Mouse (Mus musculus): Measurements from ENCODE around the gene Nipbl. TPM values are rescaled to one million over a fixed set of nuclear protein-coding genes. Genes with fewer than 3 reads are reported as not detected.

The Nipbl gene
- polyA plus RNA-seq, 1 experiment from 2014 or later, result 27.4 TPM

DNA sequence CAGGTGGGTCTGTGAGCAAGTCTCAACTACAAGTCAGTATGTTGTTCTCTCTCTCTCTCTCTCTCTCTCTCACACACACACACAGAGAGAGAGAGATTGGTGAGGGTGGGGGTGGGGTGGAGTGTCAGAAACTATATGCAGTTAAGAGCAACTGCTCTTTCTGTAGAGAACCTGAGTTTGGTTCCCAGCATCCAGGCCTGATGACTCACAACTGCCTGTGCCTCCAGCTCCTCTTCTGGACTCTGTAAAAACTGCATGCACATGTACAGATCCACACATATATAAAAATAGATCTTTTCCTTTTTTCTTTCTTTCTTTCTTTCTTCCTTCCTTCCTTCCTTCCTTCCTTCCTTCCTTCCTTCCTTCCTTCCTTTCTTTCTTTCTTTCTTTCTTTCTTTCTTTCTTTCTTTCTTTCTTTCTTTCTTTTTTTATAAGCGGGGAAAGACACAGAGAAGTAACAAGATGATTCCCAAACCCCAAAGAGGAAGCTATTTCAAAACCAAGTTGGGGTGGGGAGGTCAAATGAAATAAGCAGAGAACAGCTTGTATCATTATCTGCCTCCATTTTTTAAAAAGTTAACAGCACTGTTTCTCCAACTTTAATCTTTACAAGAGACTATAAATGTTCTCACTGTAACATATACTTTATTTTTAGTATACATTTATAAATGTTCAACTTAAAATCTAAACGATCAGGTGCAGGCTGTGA lies 10.9 kb downstream of the Nipbl start:
- no peak overlapping the region for H3K4me3 ChIP-seq (ENCODE audit: low read length)
- no peak overlapping the region for H3K27ac ChIP-seq (ENCODE audit: low read depth, low read length)
- WGBS, result 88% methylated on average over 2 of the region's 2 CpGs
- H3K27me3 ChIP-seq (ENCODE audit: control insufficient read depth, insufficient read depth, low read length), result no peaks in the 10 kb centered on the region
- no peak for ATAC-seq (ENCODE audit: low FRiP score, low TSS enrichment)
- H3K36me3 ChIP-seq (ENCODE audit: control insufficient read depth, insufficient read depth, low read length), result no peaks in the 10 kb centered on the region
- no peak overlapping the region for H3K9ac ChIP-seq (ENCODE audit: low read depth, low read length)
- H3K9me3 ChIP-seq (ENCODE audit: control insufficient read depth, low read length), result no peaks in the 10 kb centered on the region
- H3K4me1 ChIP-seq (ENCODE audit: control insufficient read depth, insufficient read depth, low read length), result no peaks in the 10 kb centered on the region
- no peak overlapping the region for H3K4me2 ChIP-seq (replicated peaks; ENCODE audit: low read depth, low read length)

- Histone ChIP-seq H3K4me1 (ENCODE audit: control insufficient read depth, insufficient read depth, low read length) (no peaks in the 10 kb centered on the region), H3K36me3 (ENCODE audit: control insufficient read depth, insufficient read depth, low read length) (no peaks in the 10 kb centered on the region), H3K4me3 (ENCODE audit: low read length) (no peak overlapping the region), H3K9ac (ENCODE audit: low read depth, low read length) (no peak overlapping the region), H3K27me3 (ENCODE audit: control insufficient read depth, insufficient read depth, low read length) (no peaks in the 10 kb centered on the region), H3K27ac (ENCODE audit: low read depth, low read length) (no peak overlapping the region), H3K9me3 (ENCODE audit: control insufficient read depth, low read length) (no peaks in the 10 kb centered on the region), H3K4me2 (replicated peaks; ENCODE audit: low read depth, low read length) (no peak overlapping the region)
- ATAC-seq (ENCODE audit: low FRiP score, low TSS enrichment), result no peak
- WGBS, result 96% methylated on average over 2 of the region's 2 CpGs
Measured at GRCm38 (mm10) chr15:8432534-8432933, 11.7 kb downstream of the Nipbl start.

DNA sequence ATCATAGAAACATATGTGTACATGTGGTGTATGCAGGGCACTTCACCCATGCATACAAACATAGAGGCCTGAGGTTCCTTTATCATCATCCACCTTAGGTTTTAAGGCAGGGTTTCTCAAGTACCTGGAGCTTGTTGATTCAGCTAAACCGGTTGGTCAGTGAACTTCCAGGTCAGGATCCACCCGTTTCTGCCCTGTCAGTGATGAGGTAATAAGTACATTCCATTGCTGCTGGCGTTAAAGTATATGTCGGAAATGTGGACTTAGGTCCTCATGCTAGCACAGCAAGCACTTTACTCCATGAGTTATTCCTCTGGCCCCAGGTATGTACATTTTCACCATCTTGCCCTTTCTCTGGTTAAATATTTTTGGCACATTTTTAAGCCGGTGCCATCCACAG lies 14.8 kb downstream of the Nipbl start:
- H3K4me2 ChIP-seq (replicated peaks; ENCODE audit: low read depth, low read length), result no peak overlapping the region
- ATAC-seq (ENCODE audit: low FRiP score, low TSS enrichment), result no peak
- H3K9ac ChIP-seq (ENCODE audit: low read depth, low read length), result no peak overlapping the region
- H3K9me3 ChIP-seq (ENCODE audit: control insufficient read depth, low read length), result no peaks in the 10 kb centered on the region
- no peaks in the 10 kb centered on the region for H3K27me3 ChIP-seq (ENCODE audit: control insufficient read depth, insufficient read depth, low read length)
- WGBS, result 82% methylated on average over 5 of the region's 5 CpGs
- no peak overlapping the region for H3K27ac ChIP-seq (ENCODE audit: low read depth, low read length)
- H3K36me3 ChIP-seq (ENCODE audit: control insufficient read depth, insufficient read depth, low read length), result no peaks in the 10 kb centered on the region
- no peak overlapping the region for H3K4me3 ChIP-seq (ENCODE audit: low read length)
- H3K4me1 ChIP-seq (ENCODE audit: control insufficient read depth, insufficient read depth, low read length), result no peaks in the 10 kb centered on the region

DNA sequence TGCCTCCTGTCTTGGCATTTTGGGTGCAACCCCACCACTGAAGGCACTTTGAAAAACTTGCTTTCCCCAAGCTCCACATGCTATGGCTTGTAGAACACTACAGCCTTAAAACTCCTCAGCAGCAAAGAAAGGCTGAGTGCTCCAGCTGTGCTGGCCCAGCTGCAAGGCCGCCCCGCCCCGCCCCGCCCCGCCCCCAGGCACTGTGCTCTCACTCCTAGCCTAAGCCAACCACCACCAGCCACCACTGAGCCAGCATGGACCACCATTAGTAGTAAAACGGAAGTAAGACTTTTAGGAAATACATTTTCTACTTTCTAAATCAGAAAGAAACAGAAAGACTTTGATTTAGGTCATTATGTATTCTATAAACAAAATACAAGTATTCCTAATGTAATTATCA lies 23.4 kb downstream of the Nipbl start:
- Histone ChIP-seq H3K27me3 (ENCODE audit: control insufficient read depth, insufficient read depth, low read length) (no peaks in the 10 kb centered on the region), H3K36me3 (ENCODE audit: control insufficient read depth, insufficient read depth, low read length) (no peaks in the 10 kb centered on the region), H3K4me2 (replicated peaks; ENCODE audit: low read depth, low read length) (no peak overlapping the region), H3K9ac (ENCODE audit: low read depth, low read length) (no peak overlapping the region), H3K4me3 (ENCODE audit: low read length) (no peak overlapping the region), H3K9me3 (ENCODE audit: control insufficient read depth, low read length) (no peaks in the 10 kb centered on the region), H3K4me1 (ENCODE audit: control insufficient read depth, insufficient read depth, low read length) (no peaks in the 10 kb centered on the region), H3K27ac (ENCODE audit: low read depth, low read length) (no peak overlapping the region)
- no peak for ATAC-seq (ENCODE audit: low FRiP score, low TSS enrichment)
- WGBS, result 37% methylated on average over 6 of the region's 6 CpGs

- no peaks in the 10 kb centered on the region for H3K9me3 ChIP-seq (ENCODE audit: control insufficient read depth, low read length)
- H3K27ac ChIP-seq (ENCODE audit: low read depth, low read length), result no peak overlapping the region
- H3K36me3 ChIP-seq (ENCODE audit: control insufficient read depth, insufficient read depth, low read length), result no peaks in the 10 kb centered on the region
- no peaks in the 10 kb centered on the region for H3K4me1 ChIP-seq (ENCODE audit: control insufficient read depth, insufficient read depth, low read length)
- no peak overlapping the region for H3K4me2 ChIP-seq (replicated peaks; ENCODE audit: low read depth, low read length)
- WGBS, result 78% methylated on average over 4 of the region's 4 CpGs
- no peak overlapping the region for H3K9ac ChIP-seq (ENCODE audit: low read depth, low read length)
- H3K27me3 ChIP-seq (ENCODE audit: control insufficient read depth, insufficient read depth, low read length), result no peaks in the 10 kb centered on the region
- ATAC-seq (ENCODE audit: low FRiP score, low TSS enrichment), result no peak
- H3K4me3 ChIP-seq (ENCODE audit: low read length), result no peak overlapping the region
Measured at GRCm38 (mm10) chr15:8416500-8417138, 27.6 kb downstream of the Nipbl start.

DNA sequence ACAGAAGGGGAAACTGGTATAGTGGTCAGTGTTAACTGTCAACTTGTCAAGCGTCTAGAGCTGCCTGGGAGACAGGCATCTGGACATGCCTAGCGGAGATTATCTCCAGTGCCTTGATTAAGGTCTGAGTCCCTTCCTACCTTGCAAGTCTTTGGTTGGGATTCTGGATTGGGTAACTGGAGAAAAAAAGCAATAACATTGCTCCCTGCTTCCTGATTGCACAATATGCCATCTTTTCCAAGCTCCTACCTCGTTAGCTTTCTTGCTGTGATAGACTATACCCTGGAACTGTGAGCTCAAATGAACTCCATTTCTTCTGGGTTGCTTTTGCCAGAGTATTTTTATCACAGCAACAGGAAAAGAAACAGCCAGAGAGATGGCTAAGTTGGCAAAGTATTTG lies 30.9 kb downstream of the Nipbl start:
- no peaks in the 10 kb centered on the region for H3K27me3 ChIP-seq (ENCODE audit: control insufficient read depth, insufficient read depth, low read length)
- no peak overlapping the region for H3K27ac ChIP-seq (ENCODE audit: low read depth, low read length)
- no peak overlapping the region for H3K4me3 ChIP-seq (ENCODE audit: low read length)
- H3K9me3 ChIP-seq (ENCODE audit: control insufficient read depth, low read length), result no peaks in the 10 kb centered on the region
- no peaks in the 10 kb centered on the region for H3K36me3 ChIP-seq (ENCODE audit: control insufficient read depth, insufficient read depth, low read length)
- no peak for ATAC-seq (ENCODE audit: low FRiP score, low TSS enrichment)
- H3K4me2 ChIP-seq (replicated peaks; ENCODE audit: low read depth, low read length), result no peak overlapping the region
- no peaks in the 10 kb centered on the region for H3K4me1 ChIP-seq (ENCODE audit: control insufficient read depth, insufficient read depth, low read length)
- WGBS, result 87% methylated on average over 3 of the region's 3 CpGs
- no peak overlapping the region for H3K9ac ChIP-seq (ENCODE audit: low read depth, low read length)

- Histone ChIP-seq H3K27me3 (ENCODE audit: control insufficient read depth, insufficient read depth, low read length) (no peaks in the 10 kb centered on the region), H3K4me2 (replicated peaks; ENCODE audit: low read depth, low read length) (no peak overlapping the region)
Measured at GRCm38 (mm10) chr15:8411873-8412272, 32.4 kb downstream of the Nipbl start.

GRCm38 (mm10) chr15:8411168-8411837 lies 33.0 kb downstream of the Nipbl start:
- Histone ChIP-seq H3K27ac (ENCODE audit: low read depth, low read length) (no peak overlapping the region), H3K9me3 (ENCODE audit: control insufficient read depth, low read length) (no peaks in the 10 kb centered on the region), H3K4me2 (replicated peaks; ENCODE audit: low read depth, low read length) (no peak overlapping the region), H3K36me3 (ENCODE audit: control insufficient read depth, insufficient read depth, low read length) (no peaks in the 10 kb centered on the region), H3K27me3 (ENCODE audit: control insufficient read depth, insufficient read depth, low read length) (no peaks in the 10 kb centered on the region), H3K4me1 (ENCODE audit: control insufficient read depth, insufficient read depth, low read length) (no peaks in the 10 kb centered on the region), H3K4me3 (ENCODE audit: low read length) (no peak overlapping the region), H3K9ac (ENCODE audit: low read depth, low read length) (no peak overlapping the region)
- 90% methylated on average over 1 of the region's 1 CpGs for WGBS
- ATAC-seq (ENCODE audit: low FRiP score, low TSS enrichment), result no peak

More at GRCm38 (mm10) chr15:8411873-8412272, 32.4 kb downstream of the Nipbl start:
- Histone ChIP-seq H3K4me3 (ENCODE audit: low read length) (no peak overlapping the region), H3K4me1 (ENCODE audit: control insufficient read depth, insufficient read depth, low read length) (no peaks in the 10 kb centered on the region), H3K36me3 (ENCODE audit: control insufficient read depth, insufficient read depth, low read length) (no peaks in the 10 kb centered on the region), H3K9ac (ENCODE audit: low read depth, low read length) (no peak overlapping the region), H3K27ac (ENCODE audit: low read depth, low read length) (no peak overlapping the region), H3K9me3 (ENCODE audit: control insufficient read depth, low read length) (no peaks in the 10 kb centered on the region)
- ATAC-seq (ENCODE audit: low FRiP score, low TSS enrichment), result no peak
- 91% methylated on average over 1 of the region's 1 CpGs for WGBS

GRCm38 (mm10) chr15:8407082-8407481 lies 37.2 kb downstream of the Nipbl start:
- Histone ChIP-seq H3K27ac (ENCODE audit: low read depth, low read length) (no peak overlapping the region), H3K36me3 (ENCODE audit: control insufficient read depth, insufficient read depth, low read length) (no peaks in the 10 kb centered on the region), H3K4me3 (ENCODE audit: low read length) (no peak overlapping the region), H3K9me3 (ENCODE audit: control insufficient read depth, low read length) (no peaks in the 10 kb centered on the region), H3K4me1 (ENCODE audit: control insufficient read depth, insufficient read depth, low read length) (no peaks in the 10 kb centered on the region), H3K27me3 (ENCODE audit: control insufficient read depth, insufficient read depth, low read length) (no peaks in the 10 kb centered on the region), H3K9ac (ENCODE audit: low read depth, low read length) (no peak overlapping the region), H3K4me2 (replicated peaks; ENCODE audit: low read depth, low read length) (no peak overlapping the region)
- ATAC-seq (ENCODE audit: low FRiP score, low TSS enrichment), result no peak
- 86% methylated on average over 2 of the region's 2 CpGs for WGBS

Data from kidney, embryonic 14.5 days (tissue).